12 mouse cellular contexts compared by ENCODE assay signal in genomic region chrX:66461459-66462001, GRCm38 (mm10).
"Had no signal": no experiment of that assay in that cellular context is flagged by ENCODE, and none has a peak within 500 bp of the region (broad histone marks: within the 10 kb centered on the region; RNA-seq: fewer than 3 reads in every experiment).

No protein-coding gene starts in this region.

- DNase-seq: kidney, adult 9 months; layer of hippocampus, adult 9-11 months; layer of hippocampus, postnatal 36 days; lung, embryonic 14.5 days; lung, postnatal 10 days; lung, postnatal 4 days; thymus, postnatal 36 days had no signal

- H3K27me3 ChIP-seq: limb, embryonic 15.5 days; liver, embryonic 12.5 days; neural tube, embryonic 15.5 days had no signal

- ATAC-seq: liver, embryonic 12.5 days had no signal

- H3K4me3 ChIP-seq: limb, embryonic 15.5 days; liver, embryonic 12.5 days; midbrain, embryonic 10.5 days; neural tube, embryonic 15.5 days had no signal

- H3K9ac ChIP-seq: limb, embryonic 15.5 days; liver, embryonic 12.5 days; lung, embryonic 14.5 days; neural tube, embryonic 15.5 days had no signal

- H3K9me3 ChIP-seq: limb, embryonic 15.5 days; liver, embryonic 12.5 days; midbrain, embryonic 10.5 days; neural tube, embryonic 15.5 days had no signal

- H3K4me2 ChIP-seq: limb, embryonic 15.5 days; liver, embryonic 12.5 days; lung, embryonic 14.5 days; neural tube, embryonic 15.5 days had no signal

- H3K4me1 ChIP-seq: limb, embryonic 15.5 days; liver, embryonic 12.5 days; midbrain, embryonic 10.5 days; neural tube, embryonic 15.5 days had no signal

- H3K36me3 ChIP-seq: limb, embryonic 15.5 days; liver, embryonic 12.5 days; midbrain, embryonic 10.5 days; neural tube, embryonic 15.5 days had no signal

- H3K27ac ChIP-seq: kidney, postnatal 0 days; limb, embryonic 15.5 days; liver, embryonic 12.5 days; midbrain, embryonic 10.5 days; neural tube, embryonic 15.5 days had no signal
